Mouse (Mus musculus): ENCODE results near the gene Olfr432. TPM values are rescaled to one million over a fixed set of nuclear protein-coding genes. Genes with fewer than 3 reads are reported as not detected.

Gene Olfr432
- not detected for polyA plus RNA-seq (2015; fragmentation: Illumina TruSeq; extraction: RNeasy Lipid Tissue Mini Kit (QIAGEN cat#74804); ENCODE audit: insufficient read depth, low read depth, low replicate concordance)

DNA sequence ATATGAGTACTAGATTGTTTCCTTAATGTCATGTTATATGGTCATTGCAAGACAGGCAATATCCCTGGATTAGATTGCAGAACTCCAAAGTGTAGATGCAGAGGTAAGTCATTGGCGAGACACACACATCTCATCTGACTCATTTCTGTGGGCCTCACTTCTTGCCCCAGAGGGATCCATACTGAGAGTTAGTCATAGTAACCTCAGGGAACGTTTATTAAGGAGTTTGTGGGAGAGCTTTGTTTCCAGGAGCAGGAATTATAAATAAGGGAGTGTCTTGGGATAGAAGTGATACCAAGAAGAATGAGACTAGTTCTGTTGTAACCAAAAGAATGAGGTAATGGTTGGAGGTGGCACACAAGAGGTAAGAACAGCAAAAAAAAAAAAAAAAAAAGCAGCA lies at the start of gene Olfr432:
Gene Olfr432, plus strand, starts transcription at position 313 of the 400 bp plus-strand sequence.

GRCm38 (mm10) chr1:174031698-174032097 lies 17.3 kb upstream of the Olfr432 start, which contains the start of gene Ifi205:
TSS of gene Ifi205 (minus strand) at chr1:174031810.

DNA sequence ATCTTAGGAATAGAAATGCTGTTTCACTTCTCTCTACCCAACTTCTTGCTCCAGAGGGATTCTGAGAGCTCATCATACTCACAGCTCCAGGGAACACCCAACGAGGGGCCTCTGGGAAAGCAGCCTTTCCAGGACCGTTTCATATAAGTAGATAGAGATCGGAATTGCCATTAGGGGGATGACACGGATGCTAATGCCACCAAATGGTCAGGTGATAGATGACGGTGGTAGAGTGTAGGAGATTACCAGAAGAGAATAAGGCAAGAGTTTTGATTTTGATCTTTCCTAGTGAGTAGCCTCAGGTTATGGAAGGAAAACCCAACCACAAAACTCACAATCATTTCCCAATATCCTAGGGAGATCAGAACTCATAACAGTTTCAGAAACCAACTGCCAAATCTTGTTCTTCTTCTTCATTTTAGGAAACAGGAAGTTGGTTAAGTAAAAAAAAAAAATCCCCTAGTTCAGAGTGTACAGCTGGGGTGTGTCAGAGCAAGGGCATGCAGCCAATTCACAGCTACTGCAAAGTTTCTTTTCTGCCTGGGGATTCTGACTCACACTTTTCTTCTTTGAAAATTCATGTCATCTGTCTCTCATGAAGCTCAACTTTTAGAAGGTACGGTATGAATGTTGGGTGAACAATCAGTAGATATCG lies 8.4 kb upstream of the Olfr432 start, which contains the start of gene Olfr433:
Gene Olfr433, plus strand, starts transcription at position 183 of the 655 bp plus-strand sequence.

DNA sequence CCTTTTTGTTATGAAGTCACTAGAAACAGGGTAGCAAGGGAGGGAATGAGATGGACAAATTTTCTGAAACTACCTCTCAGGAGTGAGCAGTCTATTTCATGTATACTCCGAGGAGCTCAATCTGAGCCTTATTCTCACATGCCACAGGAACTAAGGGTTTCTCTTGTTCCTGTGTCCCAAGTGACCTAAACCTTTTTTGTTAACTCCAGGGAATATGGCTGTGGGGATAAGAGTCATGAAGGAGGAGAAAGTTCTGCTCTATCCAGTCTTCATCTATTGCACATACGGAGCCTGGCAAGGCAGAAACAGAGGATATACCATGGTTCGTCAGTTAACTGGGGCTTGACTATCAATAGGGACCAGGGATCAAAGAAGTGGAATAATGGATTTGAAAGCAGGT lies 17.3 kb downstream of the Olfr432 start, which contains the start of gene Olfr430:
Gene Olfr430, plus strand, starts transcription at position 301 of the 400 bp plus-strand sequence.

GRCm38 (mm10) chr1:174084031-174084430 lies 35.0 kb downstream of the Olfr432 start, which contains the start of gene Olfr429:
TSS of gene Olfr429 (plus strand) at chr1:174084331.

GRCm38 (mm10) chr1:174096591-174096990 lies 47.6 kb downstream of the Olfr432 start, which contains the start of gene Olfr427:
TSS of gene Olfr427 (plus strand) at chr1:174096891.

Other genes with a start within 250 kb of the Olfr432 start
- gene Ifi211, start 136.2 kb upstream of the Olfr432 start, polyA plus RNA-seq (2015; fragmentation: Illumina TruSeq; extraction: RNeasy Lipid Tissue Mini Kit (QIAGEN cat#74804); ENCODE audit: insufficient read depth, low read depth, low replicate concordance) = 3.5 TPM
- gene Mndal, start 106.7 kb upstream of the Olfr432 start, polyA plus RNA-seq (2015; fragmentation: Illumina TruSeq; extraction: RNeasy Lipid Tissue Mini Kit (QIAGEN cat#74804); ENCODE audit: insufficient read depth, low read depth, low replicate concordance) = 18.1 TPM
- gene Ifi203, start 106.5 kb upstream of the Olfr432 start, polyA plus RNA-seq (2015; fragmentation: Illumina TruSeq; extraction: RNeasy Lipid Tissue Mini Kit (QIAGEN cat#74804); ENCODE audit: insufficient read depth, low read depth, low replicate concordance) = 13.1 TPM
- gene Ifi202b, start 66.5 kb upstream of the Olfr432 start, polyA plus RNA-seq (2015; fragmentation: Illumina TruSeq; extraction: RNeasy Lipid Tissue Mini Kit (QIAGEN cat#74804); ENCODE audit: insufficient read depth, low read depth, low replicate concordance) = not detected
- gene Ifi205, start 17.4 kb upstream of the Olfr432 start, polyA plus RNA-seq (2015; fragmentation: Illumina TruSeq; extraction: RNeasy Lipid Tissue Mini Kit (QIAGEN cat#74804); ENCODE audit: insufficient read depth, low read depth, low replicate concordance) = 11.4 TPM
- gene Olfr433, start 8.5 kb upstream of the Olfr432 start, polyA plus RNA-seq (2015; fragmentation: Illumina TruSeq; extraction: RNeasy Lipid Tissue Mini Kit (QIAGEN cat#74804); ENCODE audit: insufficient read depth, low read depth, low replicate concordance) = not detected
- gene Olfr430, start 17.4 kb downstream of the Olfr432 start, polyA plus RNA-seq (2015; fragmentation: Illumina TruSeq; extraction: RNeasy Lipid Tissue Mini Kit (QIAGEN cat#74804); ENCODE audit: insufficient read depth, low read depth, low replicate concordance) = not detected
- gene Olfr429, start 35.1 kb downstream of the Olfr432 start, polyA plus RNA-seq (2015; fragmentation: Illumina TruSeq; extraction: RNeasy Lipid Tissue Mini Kit (QIAGEN cat#74804); ENCODE audit: insufficient read depth, low read depth, low replicate concordance) = not detected
- not detected for gene Olfr427, start 47.7 kb downstream of the Olfr432 start, polyA plus RNA-seq (2015; fragmentation: Illumina TruSeq; extraction: RNeasy Lipid Tissue Mini Kit (QIAGEN cat#74804); ENCODE audit: insufficient read depth, low read depth, low replicate concordance)
- not detected for gene Olfr231, start 72.0 kb downstream of the Olfr432 start, polyA plus RNA-seq (2015; fragmentation: Illumina TruSeq; extraction: RNeasy Lipid Tissue Mini Kit (QIAGEN cat#74804); ENCODE audit: insufficient read depth, low read depth, low replicate concordance)
- not detected for gene Olfr424, start 82.3 kb downstream of the Olfr432 start, polyA plus RNA-seq (2015; fragmentation: Illumina TruSeq; extraction: RNeasy Lipid Tissue Mini Kit (QIAGEN cat#74804); ENCODE audit: insufficient read depth, low read depth, low replicate concordance)
- gene Olfr420, start 106.4 kb downstream of the Olfr432 start, polyA plus RNA-seq (2015; fragmentation: Illumina TruSeq; extraction: RNeasy Lipid Tissue Mini Kit (QIAGEN cat#74804); ENCODE audit: insufficient read depth, low read depth, low replicate concordance) = not detected
- gene Spta1, start 123.6 kb downstream of the Olfr432 start, polyA plus RNA-seq (2015; fragmentation: Illumina TruSeq; extraction: RNeasy Lipid Tissue Mini Kit (QIAGEN cat#74804); ENCODE audit: insufficient read depth, low read depth, low replicate concordance) = 0.17 TPM
- not detected for gene Olfr419, start 202.9 kb downstream of the Olfr432 start, polyA plus RNA-seq (2015; fragmentation: Illumina TruSeq; extraction: RNeasy Lipid Tissue Mini Kit (QIAGEN cat#74804); ENCODE audit: insufficient read depth, low read depth, low replicate concordance)